Mouse (Mus musculus): ENCODE data around the gene Tbc1d10c. TPM values are rescaled to one million over a fixed set of nuclear protein-coding genes. Genes with fewer than 3 reads are reported as not detected.

Tbc1d10c gene
- polyA plus RNA-seq, 1 experiment from 2014 or later, result 3.1 TPM

- Histone ChIP-seq H3K9ac (replicated peaks; ENCODE audit: low read length) (peak overlapping the region; percentile 22; the same call in 1 of the 2 replicates), H3K4me2 (replicated peaks; ENCODE audit: low read depth, low read length) (no peak overlapping the region), H3K27me3 (ENCODE audit: insufficient read depth, low read length) (no peaks in the 10 kb centered on the region), H3K9me3 (ENCODE audit: low read length) (no peaks in the 10 kb centered on the region), H3K4me3 (ENCODE audit: low read length) (no peak overlapping the region), H3K36me3 (ENCODE audit: insufficient read depth, low read length) (no peaks in the 10 kb centered on the region), H3K4me1 (ENCODE audit: insufficient read depth, low read length) (peaks cover 34% of the 10 kb centered on the region), H3K27ac (ENCODE audit: low read length) (no peak overlapping the region)
- peak; percentile 36 for ATAC-seq (ENCODE audit: low FRiP score, low TSS enrichment)
- 16% methylated on average over 8 of the region's 8 CpGs for WGBS
These were observed 37.0 kb upstream of the Tbc1d10c start for GRCm38 (mm10) chr19:4227894-4228678.

DNA sequence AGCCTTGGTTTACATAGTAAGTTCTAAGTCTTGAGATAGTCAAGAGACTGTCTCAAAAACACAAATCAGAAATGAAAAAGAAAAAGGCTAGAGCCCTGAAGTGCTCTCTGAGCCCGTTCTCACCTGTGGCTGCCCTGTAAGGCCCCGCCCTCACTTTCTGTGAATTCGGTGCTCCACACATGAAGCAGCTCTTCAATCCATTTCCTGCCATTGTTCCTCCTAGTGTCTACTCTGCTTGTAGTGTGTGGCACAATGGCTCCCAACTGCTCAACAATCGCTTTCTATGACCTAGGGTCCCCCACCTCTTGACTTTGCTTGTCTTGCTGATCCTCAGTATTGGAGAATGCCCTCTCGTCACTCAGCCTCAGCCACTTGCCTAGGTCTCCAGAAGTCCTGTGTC, 36.4 kb upstream of the Tbc1d10c start:
- no peak for ATAC-seq (ENCODE audit: low FRiP score, low TSS enrichment)
- no peak overlapping the region for H3K4me2 ChIP-seq (replicated peaks; ENCODE audit: low read depth, low read length)
- H3K27ac ChIP-seq (ENCODE audit: low read length), result no peak overlapping the region
- H3K9me3 ChIP-seq (ENCODE audit: low read length), result no peaks in the 10 kb centered on the region
- peaks cover 38% of the 10 kb centered on the region for H3K4me1 ChIP-seq (ENCODE audit: insufficient read depth, low read length)
- no peaks in the 10 kb centered on the region for H3K36me3 ChIP-seq (ENCODE audit: insufficient read depth, low read length)
- H3K4me3 ChIP-seq (ENCODE audit: low read length), result no peak overlapping the region
- H3K27me3 ChIP-seq (ENCODE audit: insufficient read depth, low read length), result no peaks in the 10 kb centered on the region
- WGBS, result 68% methylated on average over 5 of the region's 5 CpGs
- no peak overlapping the region for H3K9ac ChIP-seq (replicated peaks; ENCODE audit: low read length)

- no peak for ATAC-seq (ENCODE audit: low FRiP score, low TSS enrichment)
These were observed 35.7 kb upstream of the Tbc1d10c start for GRCm38 (mm10) chr19:4226779-4227178.

GRCm38 (mm10) chr19:4222165-4222564, 31.1 kb upstream of the Tbc1d10c start:
- Histone ChIP-seq H3K9ac (replicated peaks; ENCODE audit: low read length) (no peak overlapping the region), H3K4me2 (replicated peaks; ENCODE audit: low read depth, low read length) (no peak overlapping the region), H3K9me3 (ENCODE audit: low read length) (no peaks in the 10 kb centered on the region), H3K4me3 (ENCODE audit: low read length) (no peak overlapping the region), H3K36me3 (ENCODE audit: insufficient read depth, low read length) (no peaks in the 10 kb centered on the region), H3K27ac (ENCODE audit: low read length) (peak overlapping the region; percentile 87; the same call in 1 of the 2 replicates), H3K4me1 (ENCODE audit: insufficient read depth, low read length) (peaks cover 43% of the 10 kb centered on the region), H3K27me3 (ENCODE audit: insufficient read depth, low read length) (no peaks in the 10 kb centered on the region)
- 39% methylated on average over 11 of the region's 11 CpGs for WGBS
- ATAC-seq (ENCODE audit: low FRiP score, low TSS enrichment), result peak; percentile 47

More at GRCm38 (mm10) chr19:4226779-4227178, 35.7 kb upstream of the Tbc1d10c start:
- H3K9me3 ChIP-seq (ENCODE audit: low read length), result no peaks in the 10 kb centered on the region
- H3K4me3 ChIP-seq (ENCODE audit: low read length), result no peak overlapping the region
- no peaks in the 10 kb centered on the region for H3K36me3 ChIP-seq (ENCODE audit: insufficient read depth, low read length)
- no peak overlapping the region for H3K27ac ChIP-seq (ENCODE audit: low read length)
- peaks cover 41% of the 10 kb centered on the region for H3K4me1 ChIP-seq (ENCODE audit: insufficient read depth, low read length)
- H3K27me3 ChIP-seq (ENCODE audit: insufficient read depth, low read length), result no peaks in the 10 kb centered on the region
- WGBS, result 85% methylated on average over 7 of the region's 7 CpGs
- no peak overlapping the region for H3K9ac ChIP-seq (replicated peaks; ENCODE audit: low read length)
- no peak overlapping the region for H3K4me2 ChIP-seq (replicated peaks; ENCODE audit: low read depth, low read length)

- Histone ChIP-seq H3K4me3 (ENCODE audit: low read length) (no peak overlapping the region; the same call in 1 of the 2 replicates), H3K27me3 (ENCODE audit: insufficient read depth, low read length) (no peaks in the 10 kb centered on the region), H3K4me1 (ENCODE audit: insufficient read depth, low read length) (peaks cover 53% of the 10 kb centered on the region), H3K9me3 (ENCODE audit: low read length) (no peaks in the 10 kb centered on the region), H3K36me3 (ENCODE audit: insufficient read depth, low read length) (no peaks in the 10 kb centered on the region), H3K27ac (ENCODE audit: low read length) (peak overlapping the region; percentile 87), H3K4me2 (replicated peaks; ENCODE audit: low read depth, low read length) (peak overlapping the region; percentile 31), H3K9ac (replicated peaks; ENCODE audit: low read length) (peak overlapping the region; percentile 52)
- ATAC-seq (ENCODE audit: low FRiP score, low TSS enrichment), result peak; percentile 37
- WGBS, result 16% methylated on average over 14 of the region's 14 CpGs
These were observed 30.1 kb upstream of the Tbc1d10c start for GRCm38 (mm10) chr19:4220957-4221743.

- Histone ChIP-seq H3K9me3 (ENCODE audit: low read length) (no peaks in the 10 kb centered on the region), H3K4me1 (ENCODE audit: insufficient read depth, low read length) (peaks cover 60% of the 10 kb centered on the region), H3K4me2 (replicated peaks; ENCODE audit: low read depth, low read length) (peak overlapping the region; percentile 31), H3K27me3 (ENCODE audit: insufficient read depth, low read length) (no peaks in the 10 kb centered on the region), H3K27ac (ENCODE audit: low read length) (peak overlapping the region; percentile 87), H3K9ac (replicated peaks; ENCODE audit: low read length) (peak overlapping the region; percentile 52), H3K4me3 (ENCODE audit: low read length) (no peak overlapping the region), H3K36me3 (ENCODE audit: insufficient read depth, low read length) (no peaks in the 10 kb centered on the region)
- WGBS, result 37% methylated on average over 3 of the region's 4 CpGs
- no peak for ATAC-seq (ENCODE audit: low FRiP score, low TSS enrichment)
These were observed 29.3 kb upstream of the Tbc1d10c start for GRCm38 (mm10) chr19:4220416-4220815.

DNA sequence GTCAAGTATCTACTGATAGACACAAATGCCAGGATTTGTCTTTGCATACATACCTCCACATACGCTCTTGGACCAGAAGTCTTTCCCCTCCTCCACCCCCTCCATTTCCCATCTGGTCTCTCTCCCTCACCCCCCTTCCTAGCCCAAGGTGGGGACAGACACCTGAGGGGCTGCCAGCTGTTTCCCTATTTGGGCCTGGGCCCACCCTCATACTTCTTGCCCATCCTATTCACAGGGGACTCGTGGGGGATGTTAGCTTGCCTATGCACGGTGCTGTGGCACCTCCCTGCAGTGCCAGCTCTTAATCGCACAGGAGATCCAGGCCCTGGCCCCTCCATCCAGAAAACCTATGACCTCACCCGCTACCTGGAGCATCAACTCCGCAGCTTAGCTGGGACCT, 28.9 kb upstream of the Tbc1d10c start:
- no peak overlapping the region for H3K4me3 ChIP-seq (ENCODE audit: low read length)
- H3K36me3 ChIP-seq (ENCODE audit: insufficient read depth, low read length), result no peaks in the 10 kb centered on the region
- no peak overlapping the region for H3K4me2 ChIP-seq (replicated peaks; ENCODE audit: low read depth, low read length)
- H3K4me1 ChIP-seq (ENCODE audit: insufficient read depth, low read length), result peaks cover 61% of the 10 kb centered on the region
- ATAC-seq (ENCODE audit: low FRiP score, low TSS enrichment), result no peak
- no peaks in the 10 kb centered on the region for H3K9me3 ChIP-seq (ENCODE audit: low read length)
- H3K27me3 ChIP-seq (ENCODE audit: insufficient read depth, low read length), result no peaks in the 10 kb centered on the region
- no peak overlapping the region for H3K27ac ChIP-seq (ENCODE audit: low read length)
- WGBS, result 91% methylated on average over 6 of the region's 6 CpGs
- peak overlapping the region; percentile 52; the same call in 1 of the 2 replicates for H3K9ac ChIP-seq (replicated peaks; ENCODE audit: low read length)

DNA sequence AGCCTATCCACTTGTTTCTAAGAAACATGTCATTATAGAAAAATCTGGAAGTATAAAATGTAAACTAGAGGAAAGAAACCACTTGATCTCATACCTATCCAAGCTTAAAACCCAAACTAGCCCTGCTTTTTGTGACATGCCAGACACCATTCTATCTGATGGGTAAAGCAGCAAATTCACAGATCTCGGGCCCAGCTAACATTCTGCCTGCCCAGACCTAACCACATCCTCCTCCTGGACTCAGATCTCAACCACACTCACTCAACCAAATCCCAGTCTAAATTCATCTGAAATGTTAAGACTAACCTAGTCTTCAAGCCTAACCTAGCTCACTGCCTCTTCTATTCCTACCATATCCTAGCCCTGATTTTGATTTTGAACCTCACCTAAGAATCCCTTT, 27.7 kb upstream of the Tbc1d10c start:
- no peak overlapping the region for H3K9ac ChIP-seq (replicated peaks; ENCODE audit: low read length)
- no peak overlapping the region for H3K27ac ChIP-seq (ENCODE audit: low read length)
- H3K4me1 ChIP-seq (ENCODE audit: insufficient read depth, low read length), result peaks cover 63% of the 10 kb centered on the region
- no peaks in the 10 kb centered on the region for H3K36me3 ChIP-seq (ENCODE audit: insufficient read depth, low read length)
- no peak overlapping the region for H3K4me3 ChIP-seq (ENCODE audit: low read length)
- no peaks in the 10 kb centered on the region for H3K27me3 ChIP-seq (ENCODE audit: insufficient read depth, low read length)
- no peaks in the 10 kb centered on the region for H3K9me3 ChIP-seq (ENCODE audit: low read length)
- H3K4me2 ChIP-seq (replicated peaks; ENCODE audit: low read depth, low read length), result no peak overlapping the region
- WGBS, result 83% methylated on average over 1 of the region's 1 CpGs
- no peak for ATAC-seq (ENCODE audit: low FRiP score, low TSS enrichment)

DNA sequence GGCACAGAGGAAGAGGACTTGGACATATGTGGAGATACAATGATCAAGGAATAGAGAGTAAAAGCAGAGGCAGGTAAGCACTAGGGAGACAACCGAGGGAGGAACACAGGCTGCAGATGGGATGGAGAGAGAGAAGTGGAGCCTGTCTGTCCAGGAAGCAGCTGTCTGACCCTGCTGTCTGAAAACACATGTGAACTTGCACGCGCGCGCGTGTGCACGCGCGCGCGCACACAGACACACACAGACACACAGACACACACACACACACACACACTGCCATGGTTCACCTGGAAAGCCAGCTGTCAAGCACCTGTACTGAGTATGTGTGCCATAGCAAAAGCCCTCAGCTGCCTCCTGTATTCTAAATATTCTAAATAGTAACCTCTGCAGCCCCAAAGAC, 27.2 kb upstream of the Tbc1d10c start:
- ATAC-seq (ENCODE audit: low FRiP score, low TSS enrichment), result no peak
- H3K27ac ChIP-seq (ENCODE audit: low read length), result no peak overlapping the region
- no peaks in the 10 kb centered on the region for H3K27me3 ChIP-seq (ENCODE audit: insufficient read depth, low read length)
- H3K4me2 ChIP-seq (replicated peaks; ENCODE audit: low read depth, low read length), result no peak overlapping the region
- no peak overlapping the region for H3K9ac ChIP-seq (replicated peaks; ENCODE audit: low read length)
- H3K4me3 ChIP-seq (ENCODE audit: low read length), result no peak overlapping the region
- no peaks in the 10 kb centered on the region for H3K36me3 ChIP-seq (ENCODE audit: insufficient read depth, low read length)
- H3K9me3 ChIP-seq (ENCODE audit: low read length), result no peaks in the 10 kb centered on the region
- peaks cover 68% of the 10 kb centered on the region for H3K4me1 ChIP-seq (ENCODE audit: insufficient read depth, low read length)
- 65% methylated on average over 2 of the region's 11 CpGs for WGBS

DNA sequence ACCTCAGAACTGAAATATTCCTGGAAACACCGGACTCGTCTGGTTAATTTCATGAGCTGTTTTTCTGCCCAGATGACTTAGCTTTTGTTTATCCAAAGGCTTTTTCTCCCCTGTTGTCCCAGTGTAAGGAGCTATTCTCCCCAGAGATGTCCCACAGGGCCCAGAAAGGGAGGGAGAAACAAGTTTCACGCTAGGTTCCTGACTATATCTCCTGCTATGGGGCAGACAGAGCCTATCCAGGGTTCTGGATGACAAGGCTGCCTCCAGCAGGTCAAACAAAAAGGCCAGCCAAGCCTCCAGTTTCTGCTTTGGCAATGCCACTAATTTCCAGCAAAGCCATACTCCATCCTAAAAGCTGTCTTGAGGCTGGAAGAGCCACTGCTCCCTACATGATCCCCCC, 26.8 kb upstream of the Tbc1d10c start:
- Histone ChIP-seq H3K9ac (replicated peaks; ENCODE audit: low read length) (no peak overlapping the region), H3K27me3 (ENCODE audit: insufficient read depth, low read length) (no peaks in the 10 kb centered on the region), H3K27ac (ENCODE audit: low read length) (no peak overlapping the region), H3K4me1 (ENCODE audit: insufficient read depth, low read length) (peaks cover 70% of the 10 kb centered on the region), H3K36me3 (ENCODE audit: insufficient read depth, low read length) (no peaks in the 10 kb centered on the region), H3K4me3 (ENCODE audit: low read length) (no peak overlapping the region), H3K9me3 (ENCODE audit: low read length) (no peaks in the 10 kb centered on the region), H3K4me2 (replicated peaks; ENCODE audit: low read depth, low read length) (no peak overlapping the region)
- 58% methylated on average over 3 of the region's 3 CpGs for WGBS
- ATAC-seq (ENCODE audit: low FRiP score, low TSS enrichment), result no peak
